Mouse (Mus musculus): Measurements from ENCODE around the gene Ear2. TPM values are rescaled to one million over a fixed set of nuclear protein-coding genes. Genes with fewer than 3 reads are reported as not detected.

Gene Ear2
- polyA plus RNA-seq, 1 experiment from 2014 or later, result 3.5 TPM

Other genes starting within 250 kb of the Ear2 start
- 3.5 and 12.1 TPM in 2 replicates for gene Ear1, start 227.1 kb upstream of the Ear2 start, polyA plus RNA-seq (2016; fragmentation: Nextera tagmentation; extraction: Ambion mirVana)
- gene Ear10, start 179.1 kb upstream of the Ear2 start, polyA plus RNA-seq (2016; fragmentation: Nextera tagmentation; extraction: Ambion mirVana), result not detected in 2 replicates
- 8.6 and 10.9 TPM in 2 replicates for gene Gm8113, start 177.3 kb upstream of the Ear2 start, polyA plus RNA-seq (2016; fragmentation: Nextera tagmentation; extraction: Ambion mirVana)
- not detected in 2 replicates for gene Ang5, start 145.6 kb upstream of the Ear2 start, polyA plus RNA-seq (2016; fragmentation: Nextera tagmentation; extraction: Ambion mirVana)
- gene Ang6, start 100.4 kb upstream of the Ear2 start, polyA plus RNA-seq (2016; fragmentation: Nextera tagmentation; extraction: Ambion mirVana), result not detected in 2 replicates
- gene Gm3327, start 21.2 kb downstream of the Ear2 start, polyA plus RNA-seq (2016; fragmentation: Nextera tagmentation; extraction: Ambion mirVana), result not detected in 2 replicates
- gene Gm8212, start 95.0 kb downstream of the Ear2 start, polyA plus RNA-seq (2016; fragmentation: Nextera tagmentation; extraction: Ambion mirVana), result not detected in 2 replicates
- gene 4930503E14Rik, start 110.6 kb downstream of the Ear2 start, polyA plus RNA-seq (2016; fragmentation: Nextera tagmentation; extraction: Ambion mirVana), result not detected in 2 replicates
- not detected in 2 replicates for gene Gm8220, start 182.9 kb downstream of the Ear2 start, polyA plus RNA-seq (2016; fragmentation: Nextera tagmentation; extraction: Ambion mirVana)
- gene Gm5930, start 235.9 kb downstream of the Ear2 start, polyA plus RNA-seq (2016; fragmentation: Nextera tagmentation; extraction: Ambion mirVana), result not detected in 2 replicates